Mouse (Mus musculus) limb, embryonic 15.5 days (tissue): Measurements from ENCODE around the gene Fan1. TPM values are rescaled to one million over a fixed set of nuclear protein-coding genes. Genes with fewer than 3 reads are reported as not detected.

Experiments
- ATAC-seq: fragments of 200-750 bp; cut with Nextera tagmentation; 2 replicates; pipeline ENCODE4 v1.8.0; 2017; ENCODE audit warnings: low read depth, moderate TSS enrichment; ENCODE audit not compliant: insufficient number of reproducible peaks, low FRiP score, low TSS enrichment
- H3K27ac ChIP-seq: fragments of 300-500 bp; sonication (generic); 2 replicates; pipeline ENCODE4 v1.5.1; 2015; ENCODE audit warnings: moderate library complexity, mild to moderate bottlenecking, inconsistent platforms
- H3K27me3 ChIP-seq: fragments of 300-500 bp; sonication (generic); 2 replicates; pipeline ENCODE4 v1.6.1; 2015; ENCODE audit warnings: inconsistent platforms
- H3K36me3 ChIP-seq: fragments of 300-500 bp; sonication (generic); 2 replicates; pipeline ENCODE4 v1.6.1; 2015; ENCODE audit warnings: inconsistent platforms
- H3K4me1 ChIP-seq: fragments of 300-500 bp; sonication (generic); 2 replicates; pipeline ENCODE4 v1.6.1; 2015; ENCODE audit warnings: inconsistent platforms
- H3K4me2 ChIP-seq: fragments of 300-500 bp; sonication (generic); 2 replicates; pipeline ENCODE4 v1.6.1; 2015; ENCODE audit warnings: mild to moderate bottlenecking, inconsistent platforms
- H3K4me3 ChIP-seq: fragments of 300-500 bp; sonication (generic); 2 replicates; pipeline ENCODE4 v1.5.1; 2015; ENCODE audit warnings: mild to moderate bottlenecking, inconsistent platforms
- H3K9ac ChIP-seq: fragments of 300-500 bp; sonication (generic); 2 replicates; pipeline ENCODE4 v1.6.1; 2015; ENCODE audit warnings: inconsistent platforms
- H3K9me3 ChIP-seq: fragments of 300-500 bp; sonication (generic); 2 replicates; pipeline ENCODE4 v1.6.1; 2016; ENCODE audit warnings: inconsistent platforms
- WGBS: fragments of 180-500 bp; shearing (Covaris S2); methylation state at CpG from one replicate; pipeline ENCODE4 v1.1.7; 2015; 5-methylcytosine and 5-hydroxymethylcytosine counted together
- polyA plus RNA-seq: library from polyadenylated mRNA; unstranded; fragments of >200 nt; fragmentation: Nextera tagmentation; extraction: Ambion mirVana; gene quantifications from 2 replicates; pipeline ENCODE4 v1.2.1, GENCODE M21; 2015

The Fan1 gene
- polyA plus RNA-seq, 1 experiment from 2014 or later = 8.0 TPM

GRCm38 (mm10) chr7:64326892-64327291, 47.0 kb downstream of the Fan1 start:
- no peaks in the 10 kb centered on the region for H3K9me3 ChIP-seq
- no peaks in the 10 kb centered on the region for H3K27me3 ChIP-seq
- no peak overlapping the region for H3K4me2 ChIP-seq
- no peak overlapping the region for H3K9ac ChIP-seq
- peaks cover 35% of the 10 kb centered on the region for H3K36me3 ChIP-seq
- H3K27ac ChIP-seq = no peak overlapping the region
- no peak for ATAC-seq
- H3K4me3 ChIP-seq = no peak overlapping the region
- 18% methylated on average over 1 of the region's 1 CpGs for WGBS
- H3K4me1 ChIP-seq = no peaks in the 10 kb centered on the region

- no peak overlapping the region for H3K27ac ChIP-seq
- H3K4me2 ChIP-seq = no peak overlapping the region
- no peaks in the 10 kb centered on the region for H3K4me1 ChIP-seq
- H3K27me3 ChIP-seq = no peaks in the 10 kb centered on the region
- H3K4me3 ChIP-seq = no peak overlapping the region
- H3K9me3 ChIP-seq = no peaks in the 10 kb centered on the region
- no peak overlapping the region for H3K9ac ChIP-seq
- 85% methylated on average over 4 of the region's 4 CpGs for WGBS
- ATAC-seq = no peak
- peaks cover 58% of the 10 kb centered on the region for H3K36me3 ChIP-seq
These were observed 52.2 kb downstream of the Fan1 start for GRCm38 (mm10) chr7:64321658-64322057.

- H3K4me1 ChIP-seq = no peaks in the 10 kb centered on the region
- no peak overlapping the region for H3K4me3 ChIP-seq
- 86% methylated on average over 5 of the region's 5 CpGs for WGBS
- no peaks in the 10 kb centered on the region for H3K9me3 ChIP-seq
- no peak overlapping the region for H3K9ac ChIP-seq
- H3K27ac ChIP-seq = no peak overlapping the region
- no peak overlapping the region for H3K4me2 ChIP-seq
- H3K36me3 ChIP-seq = peaks cover 61% of the 10 kb centered on the region
- H3K27me3 ChIP-seq = no peaks in the 10 kb centered on the region
- ATAC-seq = no peak
These were observed 52.8 kb downstream of the Fan1 start for GRCm38 (mm10) chr7:64321125-64321524.

- peaks cover 38% of the 10 kb centered on the region for H3K36me3 ChIP-seq
- H3K27me3 ChIP-seq = no peaks in the 10 kb centered on the region
- no peak for ATAC-seq
These were observed 61.1 kb downstream of the Fan1 start for GRCm38 (mm10) chr7:64312811-64313210.

GRCm38 (mm10) chr7:64310756-64311155, 63.1 kb downstream of the Fan1 start:
- Histone ChIP-seq H3K27me3 (no peaks in the 10 kb centered on the region), H3K27ac (no peak overlapping the region), H3K9ac (no peak overlapping the region), H3K4me3 (no peak overlapping the region), H3K9me3 (no peaks in the 10 kb centered on the region), H3K4me2 (no peak overlapping the region), H3K4me1 (no peaks in the 10 kb centered on the region), H3K36me3 (peaks cover 20% of the 10 kb centered on the region)
- no peak for ATAC-seq
- WGBS = 44% methylated on average over 2 of the region's 2 CpGs

More at GRCm38 (mm10) chr7:64312811-64313210, 61.1 kb downstream of the Fan1 start:
- Histone ChIP-seq H3K4me2 (no peak overlapping the region), H3K4me3 (no peak overlapping the region), H3K9ac (no peak overlapping the region), H3K4me1 (no peaks in the 10 kb centered on the region), H3K9me3 (no peaks in the 10 kb centered on the region), H3K27ac (no peak overlapping the region)
- 93% methylated on average over 7 of the region's 7 CpGs for WGBS

- 79% methylated on average over 7 of the region's 7 CpGs for WGBS
- H3K9me3 ChIP-seq = no peaks in the 10 kb centered on the region
- no peak overlapping the region for H3K4me2 ChIP-seq
- no peaks in the 10 kb centered on the region for H3K27me3 ChIP-seq
- no peak overlapping the region for H3K9ac ChIP-seq
- H3K27ac ChIP-seq = no peak overlapping the region
- peaks cover 18% of the 10 kb centered on the region for H3K36me3 ChIP-seq
- H3K4me3 ChIP-seq = no peak overlapping the region
- ATAC-seq = no peak
- no peaks in the 10 kb centered on the region for H3K4me1 ChIP-seq
These were observed 63.7 kb downstream of the Fan1 start for GRCm38 (mm10) chr7:64310241-64310640.

Other genes with a start within 250 kb of the Fan1 start
- 0.83 and 1.0 TPM in 2 replicates for gene Trpm1, start 220.3 kb downstream of the Fan1 start, polyA plus RNA-seq
- gene Mtmr10, start 86.4 kb downstream of the Fan1 start, polyA plus RNA-seq = 15.1 and 15.5 TPM in 2 replicates
- gene Mphosph10, start 18.2 kb upstream of the Fan1 start, polyA plus RNA-seq = 40.6 and 43.2 TPM in 2 replicates
- gene Mcee, start 18.5 kb upstream of the Fan1 start, polyA plus RNA-seq = 64.9 and 65.5 TPM in 2 replicates
- 5.7 and 8.2 TPM in 2 replicates for gene Apba2, start 127.6 kb upstream of the Fan1 start, polyA plus RNA-seq